Mouse (Mus musculus) cerebellum, adult 11-12 months (tissue): ENCODE data around the gene Abhd2.
A peak's percentile ranks its signal among the peaks of the same experiment; 100 is the strongest.

Source experiments
- DNase-seq: peaks from one replicate; pipeline ENCODE4 v3.0.0; 2022

The Abhd2 gene

GRCm38 (mm10) chr7:79388671-79389206 is 115.7 kb downstream of the Abhd2 start:
- no peak for DNase-seq

- no peak for DNase-seq
These were observed 117.2 kb downstream of the Abhd2 start for GRCm38 (mm10) chr7:79390141-79390708.

GRCm38 (mm10) chr7:79391471-79391870 is 118.5 kb downstream of the Abhd2 start:
- no peak for DNase-seq

GRCm38 (mm10) chr7:79391883-79392649 is 119.1 kb downstream of the Abhd2 start, which contains the start of gene Fanci:
Gene Fanci (plus strand): TSS chr7:79391929.
- DNase-seq = peak; percentile 90

GRCm38 (mm10) chr7:79392860-79393513 is 120.0 kb downstream of the Abhd2 start:
- no peak for DNase-seq

- no peak for DNase-seq
These were observed 120.9 kb downstream of the Abhd2 start for GRCm38 (mm10) chr7:79393924-79394323.

GRCm38 (mm10) chr7:79394666-79395065 is 121.7 kb downstream of the Abhd2 start:
- DNase-seq = no peak

GRCm38 (mm10) chr7:79395186-79395585 is 122.2 kb downstream of the Abhd2 start:
- no peak for DNase-seq

- no peak for DNase-seq
These were observed 124.5 kb downstream of the Abhd2 start for GRCm38 (mm10) chr7:79397446-79397963.

GRCm38 (mm10) chr7:79398426-79398825 is 125.4 kb downstream of the Abhd2 start:
- DNase-seq = no peak

GRCm38 (mm10) chr7:79398971-79399370 is 126.0 kb downstream of the Abhd2 start:
- DNase-seq = no peak

GRCm38 (mm10) chr7:79400296-79400695 is 127.3 kb downstream of the Abhd2 start:
- no peak for DNase-seq

GRCm38 (mm10) chr7:79414449-79415375 is 141.7 kb downstream of the Abhd2 start:
- DNase-seq = no peak
